Mouse (Mus musculus) bone marrow, adult 2 months (tissue): ENCODE measurements around the gene Rph3al.

Experiments
- CTCF ChIP-seq: fragments of 200-500 bp; IDR thresholded peaks from 2 replicates; pipeline ENCODE4 v1.5.1; 2011; ENCODE audit warnings: low read length, control low read depth; ENCODE audit not compliant: control insufficient read depth, insufficient read depth
- POLR2A ChIP-seq: fragments of 200-500 bp; IDR thresholded peaks from 2 replicates; pipeline ENCODE4 v1.6.1; 2011; ENCODE audit warnings: low read depth, mild to moderate bottlenecking, control low read depth, low read length, borderline replicate concordance; ENCODE audit not compliant: control insufficient read depth

GRCm38 (mm10) chr11:75935819-75936430 lies 2.3 kb downstream of the Rph3al start:
- TF ChIP-seq CTCF (no peak), POLR2A (no peak)
